Mouse (Mus musculus) megakaryocyte progenitor cell, adult 5-6 weeks (primary cell): ENCODE results near the gene Elovl7. TPM values are rescaled to one million over a fixed set of nuclear protein-coding genes. Genes with fewer than 3 reads are reported as not detected.

Experiments
- ATAC-seq: replicated peaks from 2 replicates; pipeline ENCODE4 v1.8.0; 2016; ENCODE audit warnings: mild to moderate bottlenecking, moderate TSS enrichment, inconsistent platforms; ENCODE audit not compliant: poor library complexity
- total RNA-seq, 2 experiments: library from RNA; stranded (forward) in 1 of 2; stranded (reverse) in 1 of 2; fragments of 157-497, 149-512 nt in 1 of 2; fragments of 200-1000 nt in 1 of 2; gene quantifications; 2 replicates each; pipeline versions ENCODE4 v1.2.3 to v1.2.4; 2015 to 2017

Elovl7 gene
- total RNA-seq, 2 experiments from 2014 or later = 1.6 to 4.6 TPM

DNA sequence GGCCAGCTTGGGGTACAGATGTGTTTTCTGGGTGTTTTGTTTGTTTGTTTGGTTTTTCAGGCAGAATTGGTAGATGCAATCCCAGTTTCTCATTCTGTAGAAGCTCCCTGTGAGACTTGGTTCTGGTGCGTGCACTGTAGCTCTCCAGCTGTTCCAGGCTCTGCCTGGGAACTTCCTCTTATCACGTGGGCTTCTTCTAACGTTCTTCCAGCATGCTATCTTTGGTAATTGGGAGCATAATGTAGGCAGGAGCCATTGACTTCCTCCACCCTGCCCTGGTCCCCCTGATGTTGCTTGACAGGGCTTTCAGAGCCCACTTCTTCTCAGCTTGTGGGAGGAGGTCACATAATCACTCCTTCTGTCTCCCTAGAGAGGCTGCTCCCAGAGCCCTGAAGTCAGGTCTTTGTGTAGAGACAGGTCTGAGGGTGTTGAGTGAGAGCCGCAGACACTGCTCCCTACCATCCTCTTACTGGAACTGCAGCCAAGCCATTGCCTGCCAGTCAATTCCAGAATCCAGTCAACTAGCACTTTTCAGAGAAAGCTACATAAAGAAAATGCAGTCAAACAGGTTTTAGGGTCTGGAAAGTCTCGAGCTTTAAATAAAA, 86.2 kb downstream of the Elovl7 start:
- ATAC-seq = peak; percentile 47

DNA sequence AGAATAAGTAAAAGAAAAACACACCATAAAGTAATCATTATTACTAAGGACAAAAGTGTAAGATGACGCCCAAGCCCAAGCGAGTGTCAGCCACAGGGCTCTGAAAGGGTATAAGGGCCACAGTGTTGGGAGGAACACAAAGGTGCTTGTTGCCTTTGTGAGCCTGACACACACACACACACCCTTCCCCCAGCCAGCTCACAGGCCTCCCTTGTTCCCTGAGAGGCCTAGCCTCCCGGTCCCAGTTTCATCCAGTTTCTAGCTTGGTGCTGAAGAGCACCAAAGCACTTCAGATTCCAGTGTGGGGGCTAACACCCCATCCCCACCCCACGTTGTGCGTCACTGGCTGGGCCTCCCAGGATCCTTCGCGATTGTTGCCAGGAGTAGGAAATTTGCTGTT, 87.2 kb downstream of the Elovl7 start:
- ATAC-seq = no peak

DNA sequence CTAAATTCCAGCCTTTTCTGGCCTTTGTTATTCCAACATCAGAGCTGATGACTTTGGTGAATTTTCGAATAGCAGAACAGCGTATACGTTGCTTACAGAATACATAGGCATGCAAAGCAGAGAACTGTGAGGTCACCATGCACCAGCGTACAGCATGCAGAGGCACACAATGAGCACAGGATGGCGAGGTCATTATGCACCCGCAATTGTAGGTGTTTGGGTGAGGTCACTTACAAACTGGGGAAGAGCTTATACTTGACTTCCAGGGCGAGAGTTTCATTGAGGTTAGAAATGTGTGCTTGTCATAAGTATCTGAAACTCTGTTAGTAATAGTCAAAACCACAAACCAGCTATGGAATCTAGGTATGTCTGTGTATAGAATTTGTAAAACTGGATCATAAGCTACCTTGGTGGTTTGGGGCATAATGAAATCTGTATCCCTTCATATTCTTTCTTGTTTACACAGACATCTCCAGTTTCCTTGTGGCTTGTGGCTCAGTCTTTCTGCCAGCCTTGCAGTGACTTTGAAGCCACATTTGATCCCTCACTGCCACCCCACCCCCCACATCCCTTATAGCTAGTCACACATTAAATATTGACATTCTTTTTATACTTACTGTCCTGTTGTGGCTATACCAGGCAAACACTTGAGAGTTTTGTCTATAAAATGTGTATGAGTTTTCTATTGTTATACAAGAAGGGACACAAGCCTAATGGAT, 88.9 kb downstream of the Elovl7 start:
- ATAC-seq = no peak

DNA sequence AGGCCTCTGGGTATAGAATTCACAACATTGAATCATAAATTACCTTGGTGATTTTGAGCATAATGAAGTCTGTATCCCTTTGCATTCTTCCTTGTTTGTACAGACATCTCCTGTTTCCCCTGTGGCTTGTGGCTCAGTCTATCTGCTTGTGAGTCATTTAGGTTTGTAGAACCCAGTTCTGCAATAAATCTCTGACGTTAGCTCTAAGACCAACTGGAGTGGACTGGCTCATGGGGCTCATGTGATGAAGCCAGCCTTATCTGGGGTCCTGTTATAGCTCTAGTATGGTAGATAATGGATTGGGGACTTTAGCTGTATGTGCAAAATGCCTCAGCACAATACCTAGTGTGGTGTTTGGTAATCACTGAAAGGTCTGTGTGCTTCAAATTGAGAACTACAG, 89.6 kb downstream of the Elovl7 start:
- peak; percentile 42 for ATAC-seq

DNA sequence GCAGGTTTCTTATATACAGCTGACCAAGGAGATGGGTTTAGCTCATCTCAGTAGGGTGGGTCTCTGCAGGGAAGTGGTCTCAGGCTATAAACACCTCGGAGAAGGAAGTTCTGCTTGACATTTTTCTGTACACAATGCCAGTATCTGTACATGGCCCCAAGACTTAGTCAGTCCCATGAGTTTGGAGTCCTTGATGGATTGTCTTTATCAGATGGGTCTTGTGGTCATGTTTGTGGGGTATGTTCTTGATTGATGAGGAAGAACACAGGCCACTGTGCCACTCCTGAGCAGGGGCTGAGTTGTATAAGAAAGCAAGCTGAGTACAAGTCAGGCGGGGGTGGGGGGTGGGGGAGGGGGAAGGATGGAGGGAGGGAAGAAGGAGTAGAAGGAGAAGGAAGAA, 90.5 kb downstream of the Elovl7 start:
- ATAC-seq = peak; percentile 22

DNA sequence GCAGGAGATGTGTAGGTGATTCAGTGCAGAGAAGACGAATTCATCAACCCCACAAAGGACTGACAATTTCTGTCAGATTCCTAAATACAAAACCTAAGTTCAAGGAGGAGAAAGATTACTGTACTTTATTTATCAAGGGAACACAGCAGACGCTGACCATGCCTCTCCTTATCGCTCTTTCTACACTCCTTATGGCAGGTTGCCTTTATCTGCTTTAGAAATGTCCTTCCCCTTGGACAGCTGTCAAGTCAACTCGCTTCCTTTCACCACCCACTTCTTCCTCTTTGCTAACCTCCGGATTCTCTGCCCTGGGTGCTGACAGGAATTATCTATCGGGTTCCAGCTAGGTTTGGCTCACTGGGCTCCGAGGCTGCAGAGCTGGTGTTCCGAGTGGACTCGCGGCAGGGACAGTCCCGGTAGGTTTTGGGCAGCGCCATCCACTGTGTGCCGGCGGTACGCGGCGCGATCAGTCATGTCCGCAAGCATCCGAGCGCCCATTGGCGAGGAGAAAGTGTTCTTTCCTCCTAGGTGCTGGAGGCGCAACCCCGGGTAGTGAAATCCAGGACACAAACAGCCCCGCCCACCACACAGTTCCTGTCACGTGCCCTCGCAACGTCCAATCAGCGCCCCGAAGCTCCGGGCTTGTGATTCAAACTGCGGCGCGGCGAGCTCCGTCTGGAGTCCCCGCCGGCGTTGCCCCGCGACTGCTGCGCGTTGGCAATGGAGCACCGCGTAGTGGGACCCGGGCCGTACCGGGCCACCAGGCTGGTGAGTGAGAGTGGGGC, 101.7 kb downstream of the Elovl7 start, which contains the start of gene Depdc1b:
TSS of gene Depdc1b (plus strand) at position 631 of the 785 bp plus-strand sequence.
- peak; percentile 85 for ATAC-seq

DNA sequence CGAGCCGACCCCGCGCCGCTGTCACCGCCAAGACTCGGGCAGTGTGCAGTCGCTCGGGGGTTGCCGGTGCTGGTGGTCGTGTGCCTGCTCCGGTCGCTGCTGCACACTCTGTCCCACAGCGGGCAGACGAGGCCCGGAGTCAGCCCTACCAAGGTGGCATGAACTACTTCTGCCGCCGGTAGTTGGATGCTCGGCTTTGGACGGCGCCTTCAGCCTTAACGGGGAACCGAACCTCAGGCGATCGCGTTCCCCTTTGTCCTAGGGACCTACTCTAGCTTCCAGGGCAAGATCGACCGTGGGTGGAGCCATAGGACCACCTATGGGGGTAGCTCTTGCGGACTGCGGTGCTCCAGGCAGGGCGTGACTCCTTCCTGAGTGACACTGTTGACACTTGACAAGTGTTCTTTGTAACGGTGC, 102.3 kb downstream of the Elovl7 start:
- ATAC-seq = peak; percentile 56

DNA sequence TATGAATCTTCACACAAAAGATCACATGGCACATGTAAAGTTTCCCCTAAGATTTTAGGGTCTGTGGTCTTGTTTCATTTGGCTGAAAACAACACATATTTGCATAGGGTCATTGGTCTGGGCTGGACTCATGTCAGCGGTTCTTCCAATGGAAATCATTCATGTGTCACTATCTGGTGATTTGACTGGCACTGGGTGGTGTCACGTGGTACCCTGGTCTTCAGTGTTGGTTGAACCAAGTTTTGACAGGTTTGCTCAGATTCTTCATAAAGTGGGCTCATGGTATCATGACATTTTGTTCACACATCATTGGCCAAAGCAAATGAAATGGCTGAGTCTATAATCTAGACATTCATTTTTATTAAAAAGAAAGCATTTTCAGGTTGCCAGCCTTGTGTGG, 103.2 kb downstream of the Elovl7 start:
- no peak for ATAC-seq

DNA sequence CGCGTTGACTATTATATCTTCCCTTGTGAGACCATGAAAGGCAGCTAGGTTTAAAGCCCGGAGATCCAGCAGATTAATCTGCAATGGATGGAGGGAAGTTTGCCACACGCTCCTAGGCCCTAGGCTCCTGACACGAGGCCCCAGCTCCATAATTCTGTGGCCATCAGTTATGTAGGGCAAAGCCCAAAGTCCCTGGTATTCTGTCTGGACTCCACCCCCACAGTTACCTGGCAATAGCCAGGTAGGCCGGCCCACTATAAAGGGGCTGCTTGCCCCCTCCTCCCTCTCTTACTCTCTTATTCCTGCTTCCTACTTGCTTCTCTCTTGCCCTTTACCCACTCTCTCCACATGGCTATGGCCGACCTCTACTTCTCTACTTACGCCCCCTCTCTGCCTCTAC, 104.8 kb downstream of the Elovl7 start:
- no peak for ATAC-seq

DNA sequence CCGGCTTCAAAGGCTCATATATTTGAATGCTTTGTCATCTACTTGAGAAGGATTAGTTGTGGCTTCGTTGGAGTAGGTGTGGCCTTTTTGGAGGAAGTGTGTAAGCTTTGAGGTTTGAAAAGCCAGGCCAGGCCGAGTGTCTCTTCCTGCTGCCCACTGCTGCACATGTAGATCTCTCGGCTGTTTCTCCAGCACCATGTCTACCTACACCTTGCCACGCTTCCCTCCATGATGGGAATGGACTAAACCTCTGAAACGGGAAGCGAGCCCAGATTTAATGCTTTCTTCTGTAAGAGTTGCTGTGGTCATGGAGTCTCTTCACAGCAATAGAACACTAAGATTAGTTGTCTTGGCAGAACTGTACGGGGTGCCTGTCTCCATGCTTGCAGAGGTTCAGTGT, 106.0 kb downstream of the Elovl7 start:
- ATAC-seq = no peak

DNA sequence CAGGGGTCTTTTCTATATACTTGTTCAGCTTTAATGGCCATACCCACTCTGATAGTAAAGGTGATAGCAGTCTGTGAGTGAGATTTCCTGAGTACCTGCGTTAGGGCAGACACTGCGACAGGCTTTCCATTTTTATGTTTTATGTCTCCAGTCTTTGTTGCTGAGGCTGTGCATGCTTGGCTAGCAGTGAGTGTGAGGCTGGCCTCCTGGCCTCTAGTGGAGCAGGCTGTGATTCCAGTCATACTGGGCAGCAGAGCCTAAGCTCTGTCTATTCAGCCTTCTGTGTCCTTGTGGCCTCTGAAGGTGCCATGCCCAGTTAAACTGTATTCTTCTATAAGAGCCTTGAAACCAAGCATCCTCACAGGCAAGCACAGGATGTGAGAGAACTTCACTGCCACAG, 108.3 kb downstream of the Elovl7 start:
- ATAC-seq = no peak

DNA sequence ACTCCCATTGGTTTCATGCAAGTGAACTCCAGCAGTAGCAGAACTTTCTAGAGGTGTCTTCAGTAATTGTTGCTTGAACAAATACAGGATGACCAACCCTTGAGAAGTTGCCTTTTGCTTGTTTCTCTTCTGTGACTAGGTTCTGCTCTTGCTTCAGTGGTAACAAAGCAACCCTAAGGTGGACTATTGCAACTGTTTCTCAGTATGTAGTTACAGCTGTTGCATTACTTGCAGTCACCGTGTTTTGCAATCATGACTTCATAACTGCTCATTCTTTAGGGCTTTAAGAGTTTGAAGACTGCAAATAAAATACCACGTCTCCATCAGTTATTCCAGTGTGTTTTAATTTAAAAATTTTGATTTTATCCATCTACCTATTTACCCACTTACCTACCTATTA, 109.1 kb downstream of the Elovl7 start:
- peak; percentile 58 for ATAC-seq

DNA sequence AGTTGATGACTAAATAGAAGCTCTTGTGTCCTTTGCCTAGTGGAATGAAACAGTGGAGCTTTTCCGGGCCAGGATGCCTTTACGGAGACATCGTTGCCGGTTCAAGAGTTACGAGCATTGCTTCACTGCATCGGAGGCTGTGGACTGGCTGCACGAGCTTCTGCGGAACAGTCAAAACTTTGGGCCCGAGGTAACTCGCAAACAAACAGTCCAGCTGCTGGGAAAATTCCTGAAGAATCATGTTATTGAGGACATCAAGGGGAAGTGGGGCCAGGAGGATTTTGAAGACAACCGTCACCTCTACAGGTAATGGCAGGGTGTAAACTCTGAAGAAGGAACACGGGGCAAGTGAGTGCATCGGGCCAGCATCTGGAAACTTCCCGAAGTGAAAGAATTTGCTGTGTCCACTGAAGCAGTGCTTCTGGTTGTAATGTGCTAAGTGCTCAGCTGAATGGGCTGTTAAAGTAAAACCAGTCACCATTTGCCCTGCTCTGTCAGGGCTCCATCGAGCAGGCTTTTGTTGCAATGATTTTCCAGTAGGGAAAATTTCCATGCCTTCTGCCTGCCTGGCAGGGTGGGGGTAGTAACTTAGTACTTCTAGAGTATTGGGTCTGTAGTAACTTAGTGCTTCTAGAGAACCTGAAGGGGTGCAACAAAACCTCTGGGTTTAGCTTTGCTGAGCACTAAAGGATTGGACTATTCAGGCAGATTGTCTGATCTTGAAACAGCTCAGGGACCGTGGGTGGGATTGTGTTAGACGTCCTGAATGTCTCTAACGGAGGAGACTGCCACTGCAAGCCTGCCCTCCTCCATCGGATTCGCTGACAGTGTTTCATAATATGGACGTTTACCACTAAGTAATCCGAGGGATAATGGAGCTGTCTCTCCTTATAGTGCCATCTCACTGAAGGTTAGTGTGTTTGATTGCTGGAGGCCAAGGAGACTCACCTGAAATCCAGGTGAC, 109.9 kb downstream of the Elovl7 start:
- no peak for ATAC-seq

DNA sequence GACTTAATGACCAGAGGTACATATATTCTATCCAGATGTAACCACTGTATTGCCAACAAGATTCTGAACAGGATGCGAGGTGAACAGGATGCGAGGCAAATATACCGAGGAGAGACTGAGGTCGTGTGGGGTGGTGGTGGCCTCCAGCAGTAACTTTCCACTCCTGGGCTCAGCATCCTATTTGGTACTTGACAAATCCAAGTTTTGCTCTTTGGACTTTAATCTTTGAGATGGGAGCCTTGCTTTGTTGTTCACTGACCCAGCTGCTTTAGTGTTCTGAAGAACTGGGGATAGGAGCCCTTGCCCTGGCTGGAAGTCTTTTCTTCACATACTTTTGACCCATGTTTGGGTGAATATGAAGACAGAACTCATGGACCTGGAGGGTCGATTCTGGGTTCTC, 111.7 kb downstream of the Elovl7 start:
- no peak for ATAC-seq

DNA sequence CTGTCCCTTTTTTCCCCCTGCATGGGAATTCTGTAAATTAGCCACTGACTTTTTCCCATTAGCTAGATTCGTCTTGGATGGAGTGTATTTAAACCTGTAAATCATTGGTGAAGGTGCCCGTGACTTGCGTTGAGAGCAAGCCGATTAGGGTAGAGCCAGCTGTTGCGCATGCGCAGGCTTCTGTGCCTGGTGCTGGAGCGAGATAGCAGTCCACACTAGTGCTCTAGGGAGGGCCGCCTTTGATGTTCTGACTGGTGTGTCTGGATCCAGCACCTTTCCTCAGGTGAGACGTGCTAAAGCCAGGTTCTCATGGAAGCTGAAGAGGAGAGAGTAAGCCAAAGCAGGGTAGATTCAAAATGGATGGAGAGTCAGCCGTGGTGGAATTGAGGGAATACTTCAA, 112.1 kb downstream of the Elovl7 start:
- ATAC-seq = no peak

DNA sequence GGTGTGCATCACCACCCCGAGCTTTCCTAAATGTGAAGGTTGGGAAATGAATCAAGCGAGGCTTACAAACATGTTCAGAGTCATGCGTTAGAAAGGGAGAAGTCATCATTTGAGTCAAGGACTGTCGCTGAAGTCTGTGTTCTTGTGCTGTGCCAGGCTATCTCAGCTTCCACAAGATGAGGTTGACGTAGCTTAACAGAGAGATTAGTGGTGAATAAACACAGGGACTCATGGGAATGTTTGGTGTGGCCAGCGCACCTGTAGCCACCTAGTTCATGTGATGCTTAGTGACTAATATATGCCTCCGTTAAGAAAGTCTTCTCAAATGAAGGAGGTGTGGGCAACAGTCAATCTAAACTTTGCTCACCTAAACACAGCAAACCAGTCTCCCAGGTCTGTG, 112.8 kb downstream of the Elovl7 start:
- no peak for ATAC-seq

DNA sequence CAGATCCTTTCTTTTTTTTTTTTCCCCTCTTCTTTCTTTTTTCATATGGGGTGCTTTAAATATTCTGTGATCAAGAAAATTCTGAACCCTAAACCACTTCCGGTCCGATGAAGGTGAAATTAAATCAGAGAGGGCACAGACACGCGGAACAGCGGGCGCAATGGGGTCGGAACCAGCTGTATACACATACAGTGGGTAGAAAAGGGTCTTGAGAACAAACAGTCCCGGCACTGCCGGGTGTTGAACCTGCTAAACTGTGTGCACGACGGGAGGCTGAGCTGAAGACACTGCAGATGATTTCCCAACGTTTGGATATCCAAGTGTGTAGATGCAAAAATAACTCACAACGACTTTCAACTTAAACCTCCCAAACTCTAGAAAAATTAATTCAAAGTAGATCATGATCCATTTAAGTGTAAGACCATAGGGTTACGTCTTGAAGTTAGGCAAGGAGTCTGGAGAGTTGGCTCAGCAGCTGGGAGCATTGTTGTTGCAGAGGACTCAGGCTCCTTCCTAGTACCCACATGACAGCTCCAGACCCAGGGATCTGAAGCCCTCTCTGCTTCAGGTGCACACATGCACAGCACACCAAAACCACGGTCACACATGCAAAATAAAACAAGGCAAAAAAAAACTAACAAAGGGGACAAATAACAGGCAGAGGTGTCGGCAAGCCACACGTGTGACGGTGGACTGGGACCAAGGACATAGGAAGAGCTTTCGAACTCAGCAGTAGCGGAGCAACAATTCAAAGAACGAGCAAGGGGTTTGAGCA, 114.4 kb downstream of the Elovl7 start:
- no peak for ATAC-seq

DNA sequence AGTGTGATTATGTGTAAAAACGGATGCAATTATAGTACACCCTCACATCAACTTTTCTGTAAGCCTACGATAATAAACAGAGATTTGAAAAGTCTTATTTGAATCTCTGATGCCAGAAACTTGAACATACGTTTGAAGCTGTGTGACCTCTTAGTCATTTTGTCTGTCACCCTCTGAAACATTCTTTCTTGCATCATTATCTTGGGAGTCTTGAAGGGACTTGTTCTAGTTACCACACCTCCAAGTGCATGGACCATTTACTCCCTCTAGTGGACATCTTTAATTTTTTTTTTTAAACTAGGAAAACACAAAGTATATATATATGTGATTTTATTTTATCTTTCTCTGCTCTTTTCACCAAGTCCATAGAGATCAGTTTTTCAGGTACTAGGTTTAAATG, 115.5 kb downstream of the Elovl7 start:
- peak; percentile 83 for ATAC-seq
